Mouse (Mus musculus) CH12.LX (cell line): ENCODE results near the gene Kiss1r.

Experiments used
- CTCF ChIP-seq, 2 experiments: IDR thresholded peaks in 1 of 2; conservative IDR thresholded peaks in 1 of 2; 2 replicates each; pipeline ENCODE4 v1.5.1; 2011 to 2012; ENCODE audit warnings: low read depth in 2 of 2, low read length in 2 of 2, improper control_type of control experiment in 1 of 2, inconsistent platforms in 1 of 2, mild to moderate bottlenecking in 1 of 2, moderate library complexity in 1 of 2
- POLR2A ChIP-seq: IDR thresholded peaks from 2 replicates; pipeline ENCODE4 v1.6.1; 2011; ENCODE audit warnings: low read depth, mild to moderate bottlenecking, improper control_type of control experiment, low read length

- TF ChIP-seq POLR2A (peak; percentile 69), CTCF (conservative IDR thresholded peaks at IDR 0.05 in 1 of 2, IDR thresholded peaks at IDR 0.05 in 1 of 2; ENCODE audit: low read depth in 2 of 2, low read length in 2 of 2) (no peak)
These were observed 9.9 kb downstream of the Kiss1r start, which contains the start of gene Arid3a for GRCm38 (mm10) chr10:79926491-79927323.
